Mouse (Mus musculus) embryonic fibroblast, embryonic 13.5 days (primary cell): ENCODE measurements at regions not wholly inside any gene's neighbourhood (a gene's known extent, or its start where the extent isn't known, plus 50 kb on each side); places are given as distances from the start of the nearest gene placed in this dataset.

ENCODE experiments used
- CTCF ChIP-seq: IDR thresholded peaks from 2 replicates; pipeline ENCODE4 v1.5.1; 2011; ENCODE audit warnings: mild to moderate bottlenecking, control low read depth, low read length, moderate library complexity, borderline replicate concordance; ENCODE audit not compliant: insufficient read depth
- POLR2A ChIP-seq: IDR thresholded peaks from 2 replicates; pipeline ENCODE4 v1.6.1; 2011; ENCODE audit warnings: low read depth, mild to moderate bottlenecking, control low read depth, low read length, moderate library complexity

GRCm38 (mm10) chr13:44534575-44535080 lies 194.6 kb upstream of the Jarid2 start:
- TF ChIP-seq POLR2A (no peak), CTCF (no peak)
